Mouse (Mus musculus) stomach, embryonic 15.5 days (tissue): ENCODE measurements around the gene Setd7. TPM values are rescaled to one million over a fixed set of nuclear protein-coding genes. Genes with fewer than 3 reads are reported as not detected.
"Not testable (repeated sequence)": the region's sequence is repeated elsewhere in the genome, so short reads cannot be mapped to it uniquely, and the experiment has no call there.

Experiments used
- ATAC-seq: fragments of 200-750 bp; cut with Nextera tagmentation; 2 replicates; pipeline ENCODE4 v1.8.0; 2017; ENCODE audit warnings: low read depth, moderate number of reproducible peaks, moderate TSS enrichment; ENCODE audit not compliant: insufficient read depth, low FRiP score
- H3K27ac ChIP-seq: fragments of 300-500 bp; sonication (generic); 2 replicates; pipeline ENCODE4 v1.5.1; 2015; ENCODE audit warnings: mild to moderate bottlenecking, inconsistent platforms
- H3K27me3 ChIP-seq: fragments of 300-500 bp; sonication (generic); replicated peaks from 2 replicates; pipeline ENCODE4 v1.6.1; 2015; ENCODE audit warnings: inconsistent platforms
- H3K36me3 ChIP-seq: fragments of 300-500 bp; sonication (generic); 2 replicates; pipeline ENCODE4 v1.6.1; 2015; ENCODE audit warnings: inconsistent platforms
- H3K4me1 ChIP-seq: fragments of 300-500 bp; sonication (generic); 2 replicates; pipeline ENCODE4 v1.6.1; 2015; ENCODE audit warnings: inconsistent platforms
- H3K4me2 ChIP-seq: fragments of 300-500 bp; sonication (generic); 2 replicates; pipeline ENCODE4 v1.6.1; 2015; ENCODE audit warnings: mild to moderate bottlenecking, inconsistent platforms
- H3K4me3 ChIP-seq: fragments of 300-500 bp; sonication (generic); replicated peaks from 2 replicates; pipeline ENCODE4 v1.5.1; 2015; ENCODE audit warnings: inconsistent platforms
- H3K9ac ChIP-seq: fragments of 300-500 bp; sonication (generic); 2 replicates; pipeline ENCODE4 v1.6.1; 2015; ENCODE audit warnings: inconsistent platforms
- H3K9me3 ChIP-seq: fragments of 300-500 bp; sonication (generic); 2 replicates; pipeline ENCODE4 v1.6.1; 2016; ENCODE audit warnings: inconsistent platforms
- WGBS: fragments of 180-500 bp; shearing (Covaris S2); methylation state at CpG from one replicate; pipeline ENCODE4 v1.1.7; 2015; 5-methylcytosine and 5-hydroxymethylcytosine counted together
- polyA plus RNA-seq: library from polyadenylated mRNA; unstranded; fragments of >200 nt; fragmentation: Nextera tagmentation; extraction: Ambion mirVana; gene quantifications from 2 replicates; pipeline ENCODE4 v1.2.1, GENCODE M21; 2015

The Setd7 gene
- polyA plus RNA-seq, 1 experiment from 2014 or later = 3.6 TPM

- Histone ChIP-seq H3K9ac (no peak overlapping the region), H3K4me3 (no peak overlapping the region), H3K9me3 (no peaks in the 10 kb centered on the region), H3K27ac (no peak overlapping the region), H3K4me2 (no peak overlapping the region), H3K4me1 (no peaks in the 10 kb centered on the region), H3K27me3 (no peaks in the 10 kb centered on the region), H3K36me3 (no peaks in the 10 kb centered on the region)
- ATAC-seq = no peak
- 27% methylated on average over 18 of the region's 18 CpGs for WGBS
Measured at GRCm38 (mm10) chr3:51583574-51584391, 23.1 kb upstream of the Setd7 start.

- not testable (repeated sequence) for ATAC-seq, H3K4me2 ChIP-seq, H3K4me3 ChIP-seq, H3K27me3 ChIP-seq, H3K4me1 ChIP-seq, H3K9ac ChIP-seq, H3K36me3 ChIP-seq, H3K27ac ChIP-seq, H3K9me3 ChIP-seq
- 77% methylated on average over 4 of the region's 4 CpGs for WGBS
Measured at GRCm38 (mm10) chr3:51579243-51579642, 18.6 kb upstream of the Setd7 start.

GRCm38 (mm10) chr3:51577816-51578749, 17.4 kb upstream of the Setd7 start:
- H3K27ac ChIP-seq = peak overlapping the region; percentile 69
- 65% methylated on average over 12 of the region's 12 CpGs for WGBS
- no peak overlapping the region for H3K4me3 ChIP-seq

GRCm38 (mm10) chr3:51577359-51577758, 16.7 kb upstream of the Setd7 start:
- Histone ChIP-seq H3K4me3 (no peak overlapping the region), H3K9me3 (no peaks in the 10 kb centered on the region), H3K9ac (no peak overlapping the region), H3K4me2 (no peak overlapping the region), H3K36me3 (no peaks in the 10 kb centered on the region), H3K27ac (peak overlapping the region; percentile 21; the same call in 1 of the 2 replicates), H3K4me1 (no peaks in the 10 kb centered on the region), H3K27me3 (no peaks in the 10 kb centered on the region)
- WGBS = 62% methylated on average over 11 of the region's 11 CpGs
- ATAC-seq = no peak

More at GRCm38 (mm10) chr3:51577816-51578749, 17.4 kb upstream of the Setd7 start:
- no peak overlapping the region for H3K4me2 ChIP-seq
- H3K27me3 ChIP-seq = no peaks in the 10 kb centered on the region
- no peak overlapping the region for H3K9ac ChIP-seq
- ATAC-seq = peak; percentile 63; the same call in 1 of the 2 replicates
- no peaks in the 10 kb centered on the region for H3K4me1 ChIP-seq
- H3K36me3 ChIP-seq = no peaks in the 10 kb centered on the region
- H3K9me3 ChIP-seq = no peaks in the 10 kb centered on the region

GRCm38 (mm10) chr3:51573915-51574314, 13.2 kb upstream of the Setd7 start:
- WGBS = 73% methylated on average over 9 of the region's 9 CpGs
- Histone ChIP-seq H3K36me3 (no peaks in the 10 kb centered on the region), H3K4me1 (no peaks in the 10 kb centered on the region), H3K9me3 (no peaks in the 10 kb centered on the region), H3K4me3 (no peak overlapping the region), H3K27me3 (no peaks in the 10 kb centered on the region), H3K9ac (no peak overlapping the region), H3K4me2 (no peak overlapping the region), H3K27ac (no peak overlapping the region)
- no peak for ATAC-seq

GRCm38 (mm10) chr3:51570200-51570599, 9.5 kb upstream of the Setd7 start:
- ATAC-seq = no peak
- no peaks in the 10 kb centered on the region for H3K9me3 ChIP-seq
- H3K27ac ChIP-seq = no peak overlapping the region
- H3K27me3 ChIP-seq = no peaks in the 10 kb centered on the region
- H3K36me3 ChIP-seq = no peaks in the 10 kb centered on the region
- H3K4me2 ChIP-seq = no peak overlapping the region
- H3K4me3 ChIP-seq = no peak overlapping the region
- 90% methylated on average over 4 of the region's 4 CpGs for WGBS
- no peaks in the 10 kb centered on the region for H3K4me1 ChIP-seq
- no peak overlapping the region for H3K9ac ChIP-seq

GRCm38 (mm10) chr3:51561993-51562385, 1.3 kb upstream of the Setd7 start:
- H3K9ac ChIP-seq = no peak overlapping the region
- H3K4me1 ChIP-seq = peaks cover 13% of the 10 kb centered on the region
- H3K9me3 ChIP-seq = no peaks in the 10 kb centered on the region
- no peak for ATAC-seq
- no peaks in the 10 kb centered on the region for H3K36me3 ChIP-seq
- H3K27me3 ChIP-seq = no peaks in the 10 kb centered on the region
- no peak overlapping the region for H3K4me3 ChIP-seq
- peak overlapping the region; percentile 100 for H3K4me2 ChIP-seq
- 61% methylated on average over 6 of the region's 6 CpGs for WGBS
- 0 out of 2 replicates have a peak overlapping the region, but pooled peaks have one; percentile 92 for H3K27ac ChIP-seq

- 2% methylated on average over 32 of the region's 32 CpGs for WGBS
- H3K4me1 ChIP-seq = peaks cover 13% of the 10 kb centered on the region
- H3K4me2 ChIP-seq = peak overlapping the region; percentile 100
- peak overlapping the region; percentile 82 for H3K4me3 ChIP-seq
- peak; percentile 40 for ATAC-seq
- H3K9me3 ChIP-seq = no peaks in the 10 kb centered on the region
- H3K9ac ChIP-seq = peak overlapping the region; percentile 84
- peak overlapping the region; percentile 92 for H3K27ac ChIP-seq
- H3K27me3 ChIP-seq = no peaks in the 10 kb centered on the region
- H3K36me3 ChIP-seq = no peaks in the 10 kb centered on the region
Measured at GRCm38 (mm10) chr3:51561109-51561992, 672 bp upstream of the Setd7 start.

GRCm38 (mm10) chr3:51559594-51560450, 857 bp downstream of the Setd7 start:
- no peaks in the 10 kb centered on the region for H3K27me3 ChIP-seq
- no peaks in the 10 kb centered on the region for H3K9me3 ChIP-seq
- ATAC-seq = peak; percentile 41
- no peaks in the 10 kb centered on the region for H3K36me3 ChIP-seq
- under 1% methylated on average over 73 of the region's 80 CpGs for WGBS
- H3K4me3 ChIP-seq = peak overlapping the region; percentile 82
- H3K27ac ChIP-seq = peak overlapping the region; percentile 92
- peak overlapping the region; percentile 100 for H3K4me2 ChIP-seq
- peaks cover 15% of the 10 kb centered on the region for H3K4me1 ChIP-seq
- peak overlapping the region; percentile 84 for H3K9ac ChIP-seq

GRCm38 (mm10) chr3:51555583-51555982, 5.1 kb downstream of the Setd7 start:
- H3K27ac ChIP-seq = no peak overlapping the region
- 80% methylated on average over 8 of the region's 8 CpGs for WGBS
- no peaks in the 10 kb centered on the region for H3K36me3 ChIP-seq

More at GRCm38 (mm10) chr3:51555583-51555982, 5.1 kb downstream of the Setd7 start:
- Histone ChIP-seq H3K9ac (no peak overlapping the region), H3K4me3 (no peak overlapping the region), H3K4me1 (peaks cover 27% of the 10 kb centered on the region; the same call in 1 of the 2 replicates), H3K4me2 (no peak overlapping the region), H3K9me3 (no peaks in the 10 kb centered on the region), H3K27me3 (no peaks in the 10 kb centered on the region)
- ATAC-seq = no peak
